ENCODE assay signal across 18 mouse cellular contexts in the genomic region with DNA sequence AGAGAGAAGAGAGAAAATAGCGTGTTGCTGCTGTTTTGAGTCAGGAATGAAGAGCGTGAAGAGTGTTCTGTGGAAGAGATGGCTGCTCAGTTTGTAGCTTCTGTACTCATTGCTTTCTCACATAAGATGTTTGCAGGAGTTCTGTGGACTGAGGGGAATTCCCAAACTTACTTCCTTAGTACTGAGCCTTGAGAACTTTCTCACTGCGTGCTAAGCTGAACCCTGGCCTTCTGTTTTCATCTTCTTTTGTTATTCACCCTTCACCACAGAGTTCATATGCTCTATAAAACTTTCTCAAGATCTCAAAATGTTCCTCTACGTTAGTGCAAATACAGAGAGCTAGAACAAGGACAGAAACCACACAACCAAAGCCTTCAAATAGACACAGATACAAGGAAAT.
"Had no signal": no experiment of that assay in that cellular context is flagged by ENCODE, and none has a peak within 500 bp of the region (broad histone marks: within the 10 kb centered on the region; RNA-seq: fewer than 3 reads in every experiment).

No protein-coding gene starts in this region.

- H3K36me3 ChIP-seq: limb, embryonic 10.5 days; limb, embryonic 13.5 days; midbrain, embryonic 13.5 days; stomach, embryonic 15.5 days had no signal

- H3K4me3 ChIP-seq: limb, embryonic 10.5 days; limb, embryonic 13.5 days; midbrain, embryonic 13.5 days; myocyte; stomach, embryonic 15.5 days had no signal

- DNase-seq: kidney, adult 11 months; kidney, adult 8-10 months; kidney, postnatal 14 days; kidney, postnatal 4 days; liver; liver, postnatal 0 days; lung, embryonic 14.5 days; right cerebral cortex, postnatal 4 days; thymus, postnatal 25 days had no signal

- H3K9me3 ChIP-seq: limb, embryonic 10.5 days; limb, embryonic 13.5 days; midbrain, embryonic 13.5 days; stomach, embryonic 15.5 days had no signal

- H3K27me3 ChIP-seq: limb, embryonic 13.5 days; midbrain, embryonic 13.5 days; stomach, embryonic 15.5 days had no signal

- ATAC-seq: liver, postnatal 0 days; lung, postnatal 0 days; midbrain, embryonic 13.5 days; midbrain, embryonic 16.5 days had no signal

- H3K4me2 ChIP-seq: limb, embryonic 13.5 days; lung, embryonic 14.5 days; midbrain, embryonic 13.5 days; stomach, embryonic 15.5 days had no signal

- H3K4me1 ChIP-seq: limb, embryonic 10.5 days; limb, embryonic 13.5 days; midbrain, embryonic 13.5 days; stomach, embryonic 15.5 days had no signal

- H3K27ac ChIP-seq: limb, embryonic 10.5 days; limb, embryonic 13.5 days; liver, embryonic 14.5 days; macrophage; midbrain, embryonic 13.5 days; stomach, embryonic 15.5 days had no signal

- H3K9ac ChIP-seq: limb, embryonic 13.5 days; liver, embryonic 14.5 days; liver, postnatal 0 days; lung, embryonic 14.5 days; midbrain, embryonic 13.5 days; stomach, embryonic 15.5 days had no signal
